Mouse (Mus musculus) MEL (cell line): Measurements from ENCODE around the gene Gfi1. TPM values are rescaled to one million over a fixed set of nuclear protein-coding genes. Genes with fewer than 3 reads are reported as not detected.

Experiments used
- DNase-seq: peaks from one replicate; pipeline ENCODE4 v3.0.0; 2011; ENCODE audit warnings: low read depth, low spot score
- H3K27ac ChIP-seq: 2 replicates; pipeline ENCODE4 v1.5.1; 2012; ENCODE audit warnings: low read depth, mild to moderate bottlenecking, control low read depth, low read length, moderate library complexity; ENCODE audit not compliant: control insufficient read depth
- H3K27me3 ChIP-seq, 2 experiments: fragments of 150-350 bp in 1 of 2; sonication (generic) in 1 of 2; 2 replicates each; pipeline ENCODE4 v1.6.1; 2012; ENCODE audit warnings: low read length in 2 of 2, mild to moderate bottlenecking in 2 of 2, improper control_type of control experiment in 1 of 2, moderate library complexity in 1 of 2; ENCODE audit not compliant: insufficient read depth in 2 of 2, control insufficient read depth in 1 of 2
- H3K36me3 ChIP-seq, 2 experiments: 2 replicates each; pipeline ENCODE4 v1.6.1; 2012 to 2014; ENCODE audit warnings: low read length in 2 of 2, improper control_type of control experiment in 1 of 2, inconsistent platforms in 1 of 2, mild to moderate bottlenecking in 1 of 2; ENCODE audit not compliant: insufficient read depth in 2 of 2, control insufficient read depth in 1 of 2
- H3K4me1 ChIP-seq, 2 experiments: fragments of 150-350 bp in 1 of 2; sonication (generic) in 1 of 2; 2 replicates each; pipeline ENCODE4 v1.6.1; 2012; ENCODE audit warnings: low read length in 2 of 2, improper control_type of control experiment in 1 of 2, mild to moderate bottlenecking in 1 of 2; ENCODE audit not compliant: insufficient read depth in 2 of 2, control insufficient read depth in 1 of 2
- H3K4me3 ChIP-seq, 2 experiments: fragments of 150-350 bp in 1 of 2; sonication (generic) in 1 of 2; 2 replicates each; pipeline ENCODE4 v1.5.1; 2012; ENCODE audit warnings: low read depth in 2 of 2, low read length in 2 of 2, mild to moderate bottlenecking in 2 of 2, moderate library complexity in 2 of 2, control low read depth in 1 of 2, improper control_type of control experiment in 1 of 2; ENCODE audit not compliant: control insufficient read depth in 1 of 2, insufficient read depth in 1 of 2
- H3K79me2 ChIP-seq: 2 replicates; pipeline ENCODE4 v1.6.1; 2012; ENCODE audit warnings: mild to moderate bottlenecking, low read length, moderate library complexity; ENCODE audit not compliant: control insufficient read depth, poor library complexity, insufficient read depth
- H3K9ac ChIP-seq: 2 replicates; pipeline ENCODE4 v1.6.1; 2012; ENCODE audit warnings: low read depth, mild to moderate bottlenecking, control low read depth, low read length, moderate library complexity; ENCODE audit not compliant: control insufficient read depth, poor library complexity, severe bottlenecking
- H3K9me3 ChIP-seq: fragments of 150-350 bp; sonication (generic); replicated peaks from 2 replicates; pipeline ENCODE4 v1.6.1; 2012; ENCODE audit warnings: mild to moderate bottlenecking, low read length, improper control_type of control experiment, moderate library complexity; ENCODE audit not compliant: insufficient read depth
- BHLHE40 ChIP-seq: IDR thresholded peaks from 2 replicates; pipeline ENCODE4 v1.6.1; 2012; ENCODE audit warnings: low read depth, mild to moderate bottlenecking, inconsistent platforms, low read length, improper control_type of control experiment, borderline replicate concordance
- CHD1 ChIP-seq: IDR thresholded peaks from 2 replicates; pipeline ENCODE4 v1.6.1; 2012; ENCODE audit warnings: low read depth, mild to moderate bottlenecking, inconsistent platforms, low read length, improper control_type of control experiment
- CHD2 ChIP-seq: IDR thresholded peaks from 2 replicates; pipeline ENCODE4 v1.6.1; 2011; ENCODE audit warnings: low read length, improper control_type of control experiment
- E2F4 ChIP-seq: IDR thresholded peaks from 2 replicates; pipeline ENCODE4 v1.6.1; 2011; ENCODE audit warnings: low read depth, low read length, improper control_type of control experiment, borderline replicate concordance
- EP300 ChIP-seq, 2 experiments: IDR thresholded peaks; 2 replicates each; pipeline ENCODE4 v1.6.1; 2011; ENCODE audit warnings: improper control_type of control experiment in 2 of 2, low read length in 2 of 2, low read depth in 1 of 2, mild to moderate bottlenecking in 1 of 2
- GATA1 ChIP-seq: IDR thresholded peaks from 2 replicates; pipeline ENCODE4 v1.6.1; 2011; ENCODE audit warnings: low read depth, low read length, improper control_type of control experiment
- HCFC1 ChIP-seq: IDR thresholded peaks from 2 replicates; pipeline ENCODE4 v1.6.1; 2012; ENCODE audit warnings: low read depth, mild to moderate bottlenecking, inconsistent platforms, low read length, improper control_type of control experiment, moderate library complexity
- JUND ChIP-seq: IDR thresholded peaks from 2 replicates; pipeline ENCODE4 v1.6.1; 2011; ENCODE audit warnings: low read depth, mild to moderate bottlenecking, improper control_type of control experiment, low read length
- KAT2A ChIP-seq: conservative IDR thresholded peaks from 2 replicates; pipeline ENCODE4 v1.6.1; 2012; ENCODE audit warnings: low read depth, low read length, improper control_type of control experiment, inconsistent platforms
- MAFK ChIP-seq: IDR thresholded peaks from 2 replicates; pipeline ENCODE4 v1.6.1; 2011; ENCODE audit warnings: low read depth, mild to moderate bottlenecking, low read length, improper control_type of control experiment, borderline replicate concordance
- MAZ ChIP-seq: IDR thresholded peaks from 2 replicates; pipeline ENCODE4 v1.6.1; 2012; ENCODE audit warnings: low read depth, mild to moderate bottlenecking, inconsistent platforms, low read length, improper control_type of control experiment
- MEF2A ChIP-seq: IDR thresholded peaks from 2 replicates; pipeline ENCODE4 v1.6.1; 2014; ENCODE audit warnings: low read depth, mild to moderate bottlenecking, inconsistent platforms, low read length, improper control_type of control experiment; ENCODE audit not compliant: poor library complexity, insufficient replicate concordance, severe bottlenecking; ENCODE audit errors: extremely low read depth
- MYC ChIP-seq: IDR thresholded peaks from 2 replicates; pipeline ENCODE4 v1.6.1; 2011; ENCODE audit warnings: low read depth, mild to moderate bottlenecking, low read length, improper control_type of control experiment, moderate library complexity
- NELFE ChIP-seq: IDR thresholded peaks from 2 replicates; pipeline ENCODE4 v1.6.1; 2011; ENCODE audit warnings: low read depth, low read length, improper control_type of control experiment
- POLR2AphosphoS5 ChIP-seq: IDR thresholded peaks from 2 replicates; pipeline ENCODE4 v1.6.1; 2012; ENCODE audit warnings: low read depth, borderline replicate concordance, mild to moderate bottlenecking, inconsistent platforms, low read length, moderate library complexity, mixed read lengths
- SMC3 ChIP-seq: IDR thresholded peaks from 2 replicates; pipeline ENCODE4 v1.6.1; 2011; ENCODE audit warnings: low read depth, low read length, improper control_type of control experiment
- TAL1 ChIP-seq: IDR thresholded peaks from 2 replicates; pipeline ENCODE4 v1.6.1; 2012; ENCODE audit warnings: mild to moderate bottlenecking, inconsistent platforms, low read length, moderate library complexity, mixed read lengths
- USF1 ChIP-seq: IDR thresholded peaks from 2 replicates; pipeline ENCODE4 v1.6.1; 2014; ENCODE audit warnings: low read depth, mild to moderate bottlenecking, inconsistent platforms, low read length, improper control_type of control experiment, moderate library complexity
- USF2 ChIP-seq, 2 experiments: IDR thresholded peaks; 2 replicates each; pipeline ENCODE4 v1.6.1; 2011 to 2012; ENCODE audit warnings: improper control_type of control experiment in 2 of 2, low read length in 2 of 2, borderline replicate concordance in 1 of 2, inconsistent platforms in 1 of 2, low read depth in 1 of 2, mild to moderate bottlenecking in 1 of 2; ENCODE audit not compliant: insufficient read depth in 1 of 2
- ZKSCAN1 ChIP-seq: IDR thresholded peaks from 2 replicates; pipeline ENCODE4 v1.6.1; 2012; ENCODE audit warnings: low read depth, mild to moderate bottlenecking, inconsistent platforms, low read length, improper control_type of control experiment, moderate library complexity
- ZMIZ1 ChIP-seq: IDR thresholded peaks from 2 replicates; pipeline ENCODE4 v1.6.1; 2012; ENCODE audit warnings: low read depth, mild to moderate bottlenecking, inconsistent platforms, low read length, improper control_type of control experiment, moderate library complexity
- polyA plus RNA-seq, 2 experiments: library from polyadenylated mRNA; stranded (reverse) in 1 of 2; unstranded in 1 of 2; fragments of >175 nt in 1 of 2; fragments of >200 nt in 1 of 2; gene quantifications; 2 replicates each; pipeline versions ENCODE4 v1.2.1 to v1.2.4; 2012; ENCODE audit warnings: low replicate concordance in 2 of 2, low read depth in 1 of 2; ENCODE audit not compliant: insufficient read length in 2 of 2, insufficient read depth in 1 of 2, missing spikeins in 1 of 2
- total RNA-seq: library from RNA; depleted of rRNA; stranded (reverse); fragments of 300-350 nt; gene quantifications from 2 replicates; pipeline ENCODE4 v1.2.3, GENCODE M21; 2012

The Gfi1 gene
- total and polyA plus RNA-seq, 3 experiments = 0.04 TPM; not detected in 2

DNA sequence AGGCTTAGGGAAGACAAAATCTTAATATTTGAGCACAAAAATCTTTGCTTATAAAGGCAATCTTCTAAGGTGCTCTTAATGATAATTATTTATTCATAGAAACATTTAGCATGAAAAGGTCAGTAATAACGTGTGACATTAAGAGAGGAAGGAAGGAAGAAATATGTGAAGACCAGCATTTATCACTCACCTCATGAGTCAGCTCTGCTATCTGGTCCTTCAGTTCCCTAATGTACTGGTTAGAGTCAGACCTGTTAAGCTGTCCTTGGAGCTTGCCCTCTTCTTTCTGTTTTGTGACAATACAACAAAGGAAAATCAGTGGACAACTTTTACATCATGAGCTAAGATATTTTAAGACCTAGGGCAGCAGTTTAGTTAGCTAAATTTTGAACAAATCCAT, 38.6 kb upstream of the Gfi1 start:
- Histone ChIP-seq H3K9ac (no peak overlapping the region), H3K36me3 (peaks cover 0 to 21% of the 10 kb centered on the region in 2 experiments; a peak in 2 of 4 replicates), H3K27ac (no peak overlapping the region), H3K79me2 (no peaks in the 10 kb centered on the region), H3K9me3 (no peaks in the 10 kb centered on the region), H3K4me3 (no peak overlapping the region), H3K27me3 (no peaks in the 10 kb centered on the region), H3K4me1 (peaks cover 5 to 17% of the 10 kb centered on the region in 2 experiments)
- TF ChIP-seq CHD2 (no peak), NELFE (no peak), EP300 (IDR thresholded peaks at IDR 0.05; ENCODE audit: low read depth in 1 of 2, low read length in 2 of 2) (peak; percentile 42 to 58; a peak in 2 of 4 replicates), ZKSCAN1 (no peak), GATA1 (peak; percentile 44; the same call in 1 of the 2 replicates), SMC3 (no peak), ZMIZ1 (no peak)
- peak; percentile 28 for DNase-seq

- no peak overlapping the region for H3K9ac ChIP-seq
- H3K27me3 ChIP-seq = no peaks in the 10 kb centered on the region
- no peak overlapping the region for H3K27ac ChIP-seq
- no peak overlapping the region for H3K4me3 ChIP-seq
- DNase-seq = no peak
- H3K4me1 ChIP-seq = peaks cover 5 to 18% of the 10 kb centered on the region in 2 experiments
- H3K9me3 ChIP-seq = no peaks in the 10 kb centered on the region
- no peaks in the 10 kb centered on the region for H3K79me2 ChIP-seq
- H3K36me3 ChIP-seq = peaks cover 0 to 19% of the 10 kb centered on the region in 2 experiments; a peak in 2 of 4 replicates
- TF ChIP-seq MEF2A (no peak), MYC (no peak), USF2 (IDR thresholded peaks at IDR 0.05; ENCODE audit: borderline replicate concordance in 1 of 2, insufficient read depth in 1 of 2, low read depth in 1 of 2, low read length in 2 of 2) (no peak), CHD2 (no peak), ZMIZ1 (no peak), BHLHE40 (no peak), POLR2AphosphoS5 (no peak), E2F4 (no peak), GATA1 (no peak), HCFC1 (no peak), USF1 (no peak), MAFK (no peak), EP300 (IDR thresholded peaks at IDR 0.05; ENCODE audit: low read depth in 1 of 2, low read length in 2 of 2) (no peak), JUND (no peak), MAZ (no peak), TAL1 (no peak), KAT2A (no peak), CHD1 (no peak)
- TF ChIP-seq, all 39 proteins: peak for 0
Measured at GRCm38 (mm10) chr5:107763674-107764073, 37.8 kb upstream of the Gfi1 start.
